Mouse (Mus musculus) R1 (cell line): ENCODE measurements at regions not wholly inside any gene's neighbourhood (a gene's known extent, or its start where the extent isn't known, plus 50 kb on each side); places are given as distances from the start of the nearest gene placed in this dataset.
A peak's percentile ranks its signal among the peaks of the same experiment; 100 is the strongest.

Experiments
- DNase-seq: peaks from one replicate; pipeline ENCODE4 v3.0.0-alpha.2; 2018; ENCODE audit warnings: low read depth, low spot score

DNA sequence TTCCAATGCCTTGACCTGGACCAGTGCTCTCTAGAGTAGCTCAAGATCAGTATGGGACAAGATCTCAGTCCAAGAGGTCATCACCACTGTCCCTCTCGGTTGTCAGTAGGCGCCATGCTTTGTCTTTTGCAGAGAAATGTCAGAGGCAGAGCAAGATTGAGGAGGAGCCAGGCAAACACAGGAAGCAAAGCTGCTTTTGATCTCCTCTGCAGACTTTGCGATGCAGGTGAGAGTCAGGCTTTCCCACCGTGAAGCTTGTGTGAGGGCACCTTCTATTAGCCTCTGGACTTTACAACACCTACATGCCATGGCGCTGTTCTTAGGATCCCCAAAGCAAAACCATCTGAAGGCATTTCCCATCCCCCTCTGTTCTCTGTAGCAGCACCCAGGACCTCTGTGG lies 68.0 kb upstream of the Ppm1b start:
- no peak for DNase-seq

DNA sequence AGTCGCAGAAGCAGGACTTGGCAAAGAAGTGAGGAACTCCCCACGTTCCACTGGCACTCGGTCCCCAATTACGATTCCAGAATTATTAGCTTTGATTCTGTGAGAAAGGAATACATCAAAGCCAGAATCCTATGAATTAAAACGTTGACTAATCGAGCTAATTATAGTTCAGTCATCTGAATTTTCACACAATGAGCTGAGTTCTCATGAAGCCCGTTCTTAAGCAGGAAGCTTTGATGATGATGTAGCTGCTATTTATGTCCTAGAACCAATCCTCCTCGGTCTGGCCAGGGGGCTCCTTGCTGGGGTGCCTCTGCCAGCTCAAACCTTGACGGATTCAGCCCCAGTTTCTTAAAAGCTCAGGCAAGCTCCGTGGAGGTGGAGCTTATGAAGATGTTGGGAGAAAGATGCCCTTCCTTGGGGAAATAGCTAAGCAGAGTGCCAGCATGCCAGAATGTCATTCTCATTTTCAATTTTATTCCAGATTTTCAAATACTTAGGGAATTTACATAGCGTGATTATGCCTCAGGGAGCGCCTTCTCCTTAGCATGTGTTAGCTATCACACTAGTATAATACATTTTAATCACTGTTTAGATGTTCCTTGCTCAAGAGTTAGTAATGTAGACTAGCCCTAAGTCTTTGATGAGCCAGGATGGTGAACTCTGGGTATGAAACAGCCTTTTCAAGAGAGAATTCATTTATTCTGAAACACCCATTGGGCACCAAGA lies 65.5 kb upstream of the Ppm1b start:
- no peak for DNase-seq

DNA sequence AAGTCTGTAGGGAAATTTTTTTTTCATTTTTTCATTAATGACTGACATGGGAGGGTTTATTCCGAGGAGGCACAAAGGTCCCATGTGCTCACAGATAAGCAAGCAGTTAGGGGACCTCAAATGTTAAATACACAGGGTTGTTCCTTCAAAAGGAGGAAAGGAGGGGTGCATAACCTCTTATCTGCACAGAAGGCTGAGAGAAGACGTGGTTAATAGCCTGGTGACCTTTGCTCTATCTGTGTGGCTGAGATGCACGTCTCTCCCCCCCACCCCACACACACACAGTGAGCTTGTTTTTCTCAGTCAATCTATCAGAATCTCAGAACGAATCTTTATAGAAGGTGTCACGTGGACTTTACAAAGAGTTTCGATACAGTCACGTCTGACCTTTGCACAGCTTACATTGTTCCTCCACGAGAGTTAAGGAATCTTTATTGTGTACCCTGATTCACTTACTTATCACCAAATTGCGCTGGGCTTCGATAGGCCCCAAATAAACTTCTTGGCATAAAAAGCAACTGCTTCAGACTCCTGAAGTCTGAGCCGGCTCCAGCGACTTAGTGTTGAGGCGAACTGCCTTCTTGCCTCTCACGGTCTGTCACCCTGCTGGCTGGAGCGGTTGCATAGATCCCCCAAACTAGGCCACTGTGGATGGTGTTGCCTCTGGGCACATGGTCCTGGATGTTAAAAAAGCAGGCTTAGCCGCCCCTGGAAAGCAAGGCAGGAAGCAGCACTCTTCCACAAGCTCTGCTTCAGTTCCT lies 63.1 kb upstream of the Ppm1b start:
- no peak for DNase-seq

- no peak for DNase-seq
Observed at GRCm38 (mm10) chr17:84895526-84895925, 61.0 kb upstream of the Ppm1b start.

GRCm38 (mm10) chr17:84896572-84896971 lies 60.0 kb upstream of the Ppm1b start:
- DNase-seq: no peak

GRCm38 (mm10) chr17:84898407-84898806 lies 58.1 kb upstream of the Ppm1b start:
- peak; percentile 34 for DNase-seq

DNA sequence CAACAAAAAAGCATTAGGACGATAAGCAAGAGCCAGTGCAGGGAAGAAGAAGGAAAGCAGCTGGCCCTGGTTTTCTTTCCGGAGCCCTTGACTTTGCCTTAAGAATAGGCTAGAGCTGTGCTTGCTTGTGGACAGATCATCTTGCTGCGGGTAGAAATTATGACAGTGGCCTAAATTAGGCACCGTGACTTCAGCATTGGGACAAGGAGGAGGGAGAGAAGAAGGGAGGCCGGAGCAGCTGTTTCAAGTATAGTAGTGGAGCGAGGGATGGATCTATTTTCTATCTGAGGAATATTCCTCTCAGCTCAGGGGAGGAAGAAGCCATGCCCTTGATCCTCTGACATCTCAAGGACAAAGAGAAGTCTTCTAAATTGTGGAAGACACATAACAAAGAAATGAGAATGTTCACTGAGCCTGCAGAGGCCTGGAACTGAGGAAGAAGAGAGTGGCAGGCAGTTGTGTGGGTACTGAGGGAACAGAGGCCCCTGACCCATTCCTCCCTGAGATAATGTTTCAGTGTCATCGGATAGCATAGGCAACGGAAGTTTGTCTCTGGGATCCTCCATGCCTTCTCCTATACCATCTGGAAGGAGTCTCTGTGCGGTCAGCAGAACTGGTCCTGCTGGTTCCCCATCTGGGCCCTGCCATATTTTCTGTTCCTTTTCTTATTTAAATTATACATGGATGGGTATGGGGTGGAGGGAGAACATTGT lies 52.8 kb upstream of the Ppm1b start:
- DNase-seq: no peak
